8 mouse cellular contexts compared by ENCODE assay signal in the genomic region with DNA sequence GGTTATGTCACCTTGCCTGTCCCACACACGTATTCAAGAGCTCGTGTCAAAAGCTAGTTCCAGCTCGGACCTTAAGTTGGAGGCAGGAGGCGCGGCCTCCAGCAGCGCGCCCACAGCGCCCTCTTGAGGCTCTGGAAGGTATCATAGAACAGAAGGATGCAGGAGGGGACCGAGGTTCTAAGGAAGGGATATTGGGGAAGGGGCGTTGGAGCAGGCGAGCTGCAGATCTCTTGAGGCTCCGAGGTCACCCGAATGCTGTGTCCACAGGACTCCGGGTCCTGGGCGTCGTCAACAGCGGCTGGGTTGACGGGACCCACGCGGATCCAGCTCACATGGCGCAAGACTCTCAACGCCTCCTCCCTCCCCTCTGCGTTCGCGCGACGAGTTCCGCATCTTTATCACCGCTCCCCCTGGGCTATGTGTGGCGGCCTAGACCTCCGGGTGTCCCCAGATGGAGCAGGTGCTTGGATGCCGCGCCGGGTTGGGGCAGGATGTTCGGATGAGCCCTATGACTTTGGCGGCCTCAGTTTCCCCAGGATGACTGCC. TPM values are rescaled to one million over a fixed set of nuclear protein-coding genes. Genes with fewer than 3 reads are reported as not detected.
DNase-seq lines count a peak whose midpoint lies in the region; ATAC-seq and TF ChIP-seq lines count a peak whose summit lies in the region.

No protein-coding gene starts in this region.

- intact Hi-C loops in gastrocnemius, postnatal 14 days (cut with DNase I; ENCODE audit: low total_unique reads): no loop called here

- peak overlapping the region; percentile 43 for H3K4me3 ChIP-seq in intestine, postnatal 0 days (ENCODE audit: low read depth, low read length)
- H3K4me3 ChIP-seq in limb, embryonic 11.5 days (ENCODE audit: low read depth, low read length): peak overlapping the region; percentile 35
- H3K4me3 ChIP-seq in midbrain, embryonic 13.5 days (replicated peaks): peak overlapping the region; percentile 52
- peak overlapping the region; percentile 56 for H3K4me3 ChIP-seq in spleen, adult 2 months (ENCODE audit: extremely low read depth, insufficient read depth, insufficient read length)

- peak; percentile 97 for TF ChIP-seq CTCF in intestine, postnatal 0 days (IDR thresholded peaks at IDR 0.05; ENCODE audit: low read depth)
- TF ChIP-seq CTCF in spleen, adult 2 months (IDR thresholded peaks at IDR 0.05; ENCODE audit: extremely low read depth, insufficient read depth, insufficient read length, insufficient replicate concordance): peak; percentile 89

- H3K27me3 ChIP-seq in intestine, postnatal 0 days (replicated peaks; ENCODE audit: control insufficient read depth, insufficient read depth, low read length): no peaks in the 10 kb centered on the region
- no peaks in the 10 kb centered on the region; the same call in 1 of the 2 replicates for H3K27me3 ChIP-seq in limb, embryonic 11.5 days (ENCODE audit: control insufficient read depth, insufficient read depth, low read length)
- peaks cover 13% of the 10 kb centered on the region; the same call in 1 of the 2 replicates for H3K27me3 ChIP-seq in midbrain, embryonic 13.5 days
- peaks cover 4% of the 10 kb centered on the region; the same call in 1 of the 2 replicates for H3K27me3 ChIP-seq in spleen, adult 2 months (ENCODE audit: control insufficient read depth, insufficient read depth, low read length)

- peak overlapping the region; percentile 34; the same call in 1 of the 2 replicates for H3K9ac ChIP-seq in intestine, postnatal 0 days (ENCODE audit: low read depth, low read length)
- peak overlapping the region; percentile 35; the same call in 1 of the 2 replicates for H3K9ac ChIP-seq in limb, embryonic 11.5 days (ENCODE audit: low read length)
- H3K9ac ChIP-seq in midbrain, embryonic 13.5 days (replicated peaks): peak overlapping the region; percentile 71

- no peaks in the 10 kb centered on the region for H3K9me3 ChIP-seq in intestine, postnatal 0 days (ENCODE audit: control insufficient read depth)
- H3K9me3 ChIP-seq in limb, embryonic 11.5 days (ENCODE audit: control insufficient read depth, low read length): no peaks in the 10 kb centered on the region
- H3K9me3 ChIP-seq in midbrain, embryonic 13.5 days: no peaks in the 10 kb centered on the region

- peak overlapping the region; percentile 95 for H3K4me2 ChIP-seq in intestine, postnatal 0 days (replicated peaks; ENCODE audit: low read depth)
- H3K4me2 ChIP-seq in limb, embryonic 11.5 days (ENCODE audit: low read depth, severe bottlenecking): peak overlapping the region; percentile 89
- H3K4me2 ChIP-seq in midbrain, embryonic 13.5 days (replicated peaks): peak overlapping the region; percentile 96

- H3K4me1 ChIP-seq in intestine, postnatal 0 days (replicated peaks; ENCODE audit: control insufficient read depth, insufficient read depth, low read length): peaks cover 10% of the 10 kb centered on the region
- H3K4me1 ChIP-seq in limb, embryonic 11.5 days (ENCODE audit: control insufficient read depth, insufficient read depth, low read length): peaks cover 5% of the 10 kb centered on the region; the same call in 1 of the 2 replicates
- peaks cover 14% of the 10 kb centered on the region for H3K4me1 ChIP-seq in midbrain, embryonic 13.5 days (replicated peaks)
- peaks cover 9% of the 10 kb centered on the region; the same call in 1 of the 2 replicates for H3K4me1 ChIP-seq in spleen, adult 2 months (ENCODE audit: control insufficient read depth, insufficient read depth, insufficient read length)

- TF ChIP-seq POLR2A in spleen, adult 2 months (IDR thresholded peaks at IDR 0.05; ENCODE audit: low read depth, low read length): no peak

- 1% methylated on average over 29 of the region's 36 CpGs for WGBS in intestine, postnatal 0 days
- WGBS in limb, embryonic 11.5 days: under 1% methylated on average over 33 of the region's 36 CpGs
- under 1% methylated on average over 36 of the region's 36 CpGs for WGBS in midbrain, embryonic 13.5 days
- under 1% methylated on average over 36 of the region's 36 CpGs for WGBS in spleen, adult 2 months

- ATAC-seq in common myeloid progenitor, adult 5-6 weeks (replicated peaks; ENCODE audit: low read depth, poor library complexity, severe bottlenecking): peak; percentile 76
- peak; percentile 31; the same call in 1 of the 2 replicates for ATAC-seq in intestine, postnatal 0 days
- ATAC-seq in limb, embryonic 11.5 days (ENCODE audit: insufficient number of reproducible peaks, low FRiP score, low TSS enrichment, low read depth): peak; percentile 56
- ATAC-seq in midbrain, embryonic 13.5 days: peak; percentile 85

- DNase-seq in gastrocnemius, adult 18-20 months (ENCODE audit: low spot score): peak; percentile 69
- no peak for DNase-seq in gastrocnemius, postnatal 25 days
- peak; percentile 61 for DNase-seq in gastrocnemius, postnatal 14 days
- DNase-seq in limb, embryonic 11.5 days (ENCODE audit: low spot score): peak; percentile 88
- DNase-seq in spleen, adult 2 months (ENCODE audit: low read depth in 1 of 2, low spot score in 2 of 2): peak in 1 of 2 experiments; percentile 55

- H3K27ac ChIP-seq in intestine, postnatal 0 days (ENCODE audit: low read depth, low read length): peak overlapping the region; percentile 15; the same call in 1 of the 2 replicates
- no peak overlapping the region for H3K27ac ChIP-seq in limb, embryonic 11.5 days (replicated peaks; ENCODE audit: low read depth, low read length)
- no peak overlapping the region for H3K27ac ChIP-seq in midbrain, embryonic 13.5 days
- H3K27ac ChIP-seq in spleen, adult 2 months (ENCODE audit: insufficient read depth, low read length): peak overlapping the region; percentile 48

- H3K36me3 ChIP-seq in intestine, postnatal 0 days (ENCODE audit: control insufficient read depth, insufficient read depth): no peaks in the 10 kb centered on the region
- no peaks in the 10 kb centered on the region for H3K36me3 ChIP-seq in limb, embryonic 11.5 days (ENCODE audit: control insufficient read depth, insufficient read depth, low read length)
- H3K36me3 ChIP-seq in midbrain, embryonic 13.5 days: no peaks in the 10 kb centered on the region
- no peaks in the 10 kb centered on the region for H3K36me3 ChIP-seq in spleen, adult 2 months (ENCODE audit: control insufficient read depth, insufficient read depth, low read length)

RNA-seq across cellular contexts. Expression of gene Grid1, which starts 50.8 kb away (rescaled TPM):
- total RNA-seq in gastrocnemius, adult 18-20 months (2021): not detected
- not detected for total RNA-seq in gastrocnemius, postnatal 25 days (2021)
- not detected in 2 replicates for total RNA-seq in common myeloid progenitor, adult 5-6 weeks (2017)
- total RNA-seq in gastrocnemius, postnatal 14 days (2021): under 1 TPM; 0.04 to 0.24 TPM
- 0.12 TPM in 2 replicates for polyA plus RNA-seq in intestine, postnatal 0 days (2015; fragmentation: Nextera tagmentation; extraction: Ambion mirVana)
- 0.17 TPM in 1 of 2 replicates, not detected in the other for polyA plus RNA-seq in limb, embryonic 11.5 days (2014; fragmentation: Nextera tagmentation; extraction: Ambion mirVana)
- 2.5 and 2.7 TPM in 2 replicates for polyA plus RNA-seq in midbrain, embryonic 13.5 days (2015; fragmentation: Nextera tagmentation; extraction: Ambion mirVana)
- 0.02 TPM in 1 of 2 replicates, not detected in the other for polyA plus RNA-seq in spleen, adult 2 months (2012; rRNA removed)

Comparison
In these comparisons a context has a peak if more than half of its experiments do, and no peak if none do; other contexts are left out.
1. ATAC-seq: peak in every context shown above with its lines; median percentile 85 in midbrain, embryonic 13.5 days; 76 in common myeloid progenitor, adult 5-6 weeks; 56 in limb, embryonic 11.5 days; 31 in intestine, postnatal 0 days.
2. H3K27ac ChIP-seq: peak in intestine, postnatal 0 days (single experiment) and spleen, adult 2 months (single experiment); none in limb, embryonic 11.5 days (single experiment) and midbrain, embryonic 13.5 days (single experiment).
3. Peak in every context shown above with its lines, with median percentiles within 50 percentile points of each other: H3K4me2 ChIP-seq, H3K4me3 ChIP-seq and H3K9ac ChIP-seq.